Mouse (Mus musculus) embryonic facial prominence, embryonic 10.5 days (tissue): Measurements from ENCODE around the gene C2. TPM values are rescaled to one million over a fixed set of nuclear protein-coding genes. Genes with fewer than 3 reads are reported as not detected.

Source experiments
- DNase-seq: peaks from one replicate; pipeline ENCODE4 v3.0.0-alpha.2; 2017; ENCODE audit warnings: low spot score
- H3K27ac ChIP-seq: fragments of 300-500 bp; sonication (generic); replicated peaks from 2 replicates; pipeline ENCODE4 v1.5.1; 2016; ENCODE audit warnings: mild to moderate bottlenecking
- H3K27me3 ChIP-seq: fragments of 300-500 bp; sonication (generic); replicated peaks from 2 replicates; pipeline ENCODE4 v1.6.1; 2016; ENCODE audit warnings: low read depth, mild to moderate bottlenecking; ENCODE audit not compliant: poor library complexity, severe bottlenecking
- H3K36me3 ChIP-seq: fragments of 300-500 bp; sonication (generic); replicated peaks from 2 replicates; pipeline ENCODE4 v1.6.1; 2016; ENCODE audit warnings: mild to moderate bottlenecking, moderate library complexity
- H3K4me1 ChIP-seq: fragments of 300-500 bp; sonication (generic); 2 replicates; pipeline ENCODE4 v1.6.1; 2016
- H3K4me3 ChIP-seq: fragments of 300-500 bp; sonication (generic); 2 replicates; pipeline ENCODE4 v1.5.1; 2016; ENCODE audit warnings: mild to moderate bottlenecking, moderate library complexity
- H3K9me3 ChIP-seq: fragments of 300-500 bp; sonication (generic); 2 replicates; pipeline ENCODE4 v1.6.1; 2016; ENCODE audit warnings: mild to moderate bottlenecking
- WGBS: fragments of 180-500 bp; shearing (Covaris S2); methylation state at CpG from one replicate; pipeline ENCODE4 v1.1.7; 2016; 5-methylcytosine and 5-hydroxymethylcytosine counted together
- polyA plus RNA-seq: library from polyadenylated mRNA; unstranded; fragments of >200 nt; fragmentation: Nextera tagmentation; extraction: Ambion mirVana; gene quantifications from 2 replicates; pipeline ENCODE4 v1.2.1, GENCODE M21; 2016

Gene C2
- 0.55 and 1.6 TPM in 2 replicates for polyA plus RNA-seq

DNA sequence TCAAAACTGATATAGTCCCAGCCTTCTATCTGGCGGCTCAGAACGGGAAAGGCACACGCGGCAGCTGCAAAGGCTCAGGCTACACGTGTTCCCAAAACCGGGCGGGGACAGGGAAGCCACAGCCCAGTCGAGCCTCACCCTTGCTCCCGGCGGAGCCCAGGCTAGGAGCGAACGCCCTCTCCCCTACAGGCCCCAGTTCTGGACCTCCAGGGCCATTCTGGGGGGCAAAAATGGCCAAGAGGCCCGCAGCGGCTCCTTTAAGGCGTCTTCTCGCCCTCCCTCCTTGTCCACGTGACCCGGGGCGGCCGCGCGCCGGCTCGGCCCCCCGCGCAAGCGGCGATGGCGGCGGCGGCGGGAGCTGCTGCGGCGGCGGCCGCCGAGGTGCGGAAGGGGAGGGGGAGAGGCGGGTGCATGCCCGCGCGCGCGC is at the start of gene C2, which contains the start of gene Ehmt2:
Gene C2, minus strand, starts transcription at position 106 of the 427 bp plus-strand sequence.
Gene Ehmt2, plus strand, starts transcription at position 310 of the 427 bp plus-strand sequence.
- Histone ChIP-seq H3K27ac (peak within 1 kb of the TSS; percentile 100), H3K4me1 (peaks cover 59% of the 10 kb centered on the region), H3K36me3 (peaks cover 42% of the 10 kb centered on the region), H3K27me3 (no peaks in the 10 kb centered on the region), H3K9me3 (peaks cover 4% of the 10 kb centered on the region; the same call in 1 of the 2 replicates), H3K4me3 (peak within 1 kb of the TSS; percentile 99)
- under 1% methylated on average over 43 of the region's 44 CpGs for WGBS
- DNase-seq, result peak; percentile 90

DNA sequence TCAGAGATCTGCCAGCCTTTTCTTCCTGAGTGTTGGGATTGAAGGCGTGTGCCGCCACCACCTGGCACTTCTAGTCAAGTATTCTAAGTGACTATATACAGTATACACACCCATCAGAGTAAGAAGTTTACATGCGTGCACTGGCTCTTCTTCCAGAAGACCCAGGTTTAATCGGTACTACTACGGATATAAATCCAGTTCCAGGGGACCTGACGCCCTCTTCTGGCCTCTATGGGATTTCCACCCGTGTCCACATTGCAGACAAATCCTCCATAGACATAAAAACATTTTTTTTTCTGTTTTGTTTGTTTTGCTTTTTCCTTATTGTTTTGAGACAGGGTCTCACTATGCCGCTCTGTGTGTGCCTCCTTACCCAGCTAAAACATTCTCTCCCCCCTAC is 49.5 kb upstream of the C2 start:
- WGBS, result 30% methylated on average over 8 of the region's 8 CpGs
- Histone ChIP-seq H3K27ac (no peak overlapping the region), H3K4me3 (0 out of 2 replicates have a peak overlapping the region, but pooled peaks have one; percentile 21), H3K27me3 (no peaks in the 10 kb centered on the region), H3K4me1 (peaks cover 9% of the 10 kb centered on the region), H3K9me3 (no peaks in the 10 kb centered on the region), H3K36me3 (peaks cover 26% of the 10 kb centered on the region)
- DNase-seq, result peak; percentile 62

DNA sequence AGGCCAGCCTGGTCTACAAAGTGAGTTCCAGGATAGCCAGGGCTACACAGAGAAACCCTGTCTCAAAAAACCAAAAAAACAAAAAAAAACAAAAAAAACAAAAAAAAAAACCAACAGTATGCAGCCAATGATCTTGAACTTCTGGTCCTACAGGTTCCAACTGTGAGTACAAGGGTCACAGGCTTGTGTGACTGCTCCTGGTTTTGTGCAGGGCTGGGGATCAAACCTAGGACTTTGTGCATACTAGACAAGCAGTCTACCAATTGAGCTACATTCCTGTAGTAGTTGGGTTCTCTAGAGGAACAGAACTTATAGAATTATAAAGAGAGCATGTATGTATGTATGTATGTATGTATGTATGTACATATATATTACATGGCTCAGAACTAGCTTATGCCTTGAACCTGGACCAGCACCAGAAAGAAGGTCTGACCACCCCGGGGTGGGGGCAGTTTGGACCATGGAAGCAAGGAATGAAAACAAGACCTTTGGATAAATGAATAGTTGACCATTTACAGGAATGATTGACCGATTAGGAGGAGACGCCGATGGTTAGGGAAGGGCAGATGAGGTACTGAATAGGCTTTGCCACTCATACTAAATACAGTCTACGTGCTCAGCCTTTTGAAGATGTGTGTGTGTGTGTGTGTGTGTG is 48.5 kb upstream of the C2 start:
- Histone ChIP-seq H3K27me3 (no peaks in the 10 kb centered on the region), H3K4me3 (no peak overlapping the region), H3K4me1 (peaks cover 13% of the 10 kb centered on the region), H3K27ac (no peak overlapping the region), H3K9me3 (no peaks in the 10 kb centered on the region), H3K36me3 (peaks cover 24% of the 10 kb centered on the region)
- no peak for DNase-seq
- WGBS, result 89% methylated on average over 5 of the region's 5 CpGs

DNA sequence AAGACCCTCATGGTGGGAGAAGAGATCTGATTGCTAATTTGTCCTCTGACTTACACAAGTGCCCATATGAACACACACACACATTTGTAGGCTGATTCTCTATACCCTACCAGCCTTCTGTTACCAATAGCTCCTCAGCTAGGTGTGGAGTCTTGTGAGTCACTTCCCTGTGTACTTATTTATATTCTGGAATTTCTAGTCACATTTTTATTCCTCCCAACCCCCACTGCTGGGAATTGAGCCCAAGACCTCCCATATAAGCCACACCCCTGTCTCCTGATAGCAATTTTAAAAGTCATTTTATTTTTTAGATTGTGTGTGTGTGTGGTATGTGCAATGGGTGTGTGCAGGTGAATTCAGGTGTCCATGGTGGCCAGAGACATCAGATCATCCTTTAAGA is 46.3 kb upstream of the C2 start:
- no peak for DNase-seq
- peaks cover 2% of the 10 kb centered on the region for H3K36me3 ChIP-seq

DNA sequence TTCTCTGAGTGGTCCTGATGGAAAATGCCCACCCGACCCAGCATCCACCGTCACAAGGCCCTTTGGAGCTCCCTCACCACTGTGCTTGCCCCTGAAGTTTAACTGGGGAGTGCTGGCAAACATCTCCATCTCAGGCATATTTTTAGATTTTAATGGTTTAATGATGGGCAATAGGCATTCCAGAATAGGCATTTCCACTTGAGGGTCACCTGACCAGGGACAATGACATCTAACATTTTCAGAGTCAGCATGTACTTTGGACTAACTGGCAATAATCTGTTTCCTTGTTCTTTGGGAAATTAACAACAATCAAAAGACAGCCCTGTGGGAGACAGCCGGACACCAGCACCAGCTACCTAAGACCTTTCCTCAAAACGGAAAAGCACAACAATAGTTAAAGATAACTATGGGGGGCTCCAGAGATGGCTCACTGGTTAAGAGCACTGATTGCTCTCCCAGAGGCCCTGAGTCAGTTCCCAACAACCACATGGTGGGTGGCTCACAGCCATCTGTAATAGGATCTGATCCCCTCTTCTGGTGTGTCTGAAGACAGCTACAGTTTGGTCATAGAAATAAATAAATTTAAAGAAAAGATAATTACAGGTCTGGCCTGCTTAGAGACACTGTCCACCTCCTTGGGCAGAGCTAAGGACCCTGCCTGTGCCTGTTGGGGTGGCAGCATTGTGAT is 45.2 kb upstream of the C2 start:
- Histone ChIP-seq H3K4me1 (peaks cover 8% of the 10 kb centered on the region), H3K27ac (no peak overlapping the region), H3K36me3 (no peaks in the 10 kb centered on the region), H3K27me3 (no peaks in the 10 kb centered on the region), H3K4me3 (no peak overlapping the region), H3K9me3 (no peaks in the 10 kb centered on the region)
- WGBS, result 86% methylated on average over 4 of the region's 4 CpGs
- DNase-seq, result no peak

More for the DNA sequence above, 46.3 kb upstream of the C2 start:
- Histone ChIP-seq H3K9me3 (no peaks in the 10 kb centered on the region), H3K27me3 (no peaks in the 10 kb centered on the region), H3K4me3 (no peak overlapping the region), H3K4me1 (peaks cover 8% of the 10 kb centered on the region), H3K27ac (no peak overlapping the region)

DNA sequence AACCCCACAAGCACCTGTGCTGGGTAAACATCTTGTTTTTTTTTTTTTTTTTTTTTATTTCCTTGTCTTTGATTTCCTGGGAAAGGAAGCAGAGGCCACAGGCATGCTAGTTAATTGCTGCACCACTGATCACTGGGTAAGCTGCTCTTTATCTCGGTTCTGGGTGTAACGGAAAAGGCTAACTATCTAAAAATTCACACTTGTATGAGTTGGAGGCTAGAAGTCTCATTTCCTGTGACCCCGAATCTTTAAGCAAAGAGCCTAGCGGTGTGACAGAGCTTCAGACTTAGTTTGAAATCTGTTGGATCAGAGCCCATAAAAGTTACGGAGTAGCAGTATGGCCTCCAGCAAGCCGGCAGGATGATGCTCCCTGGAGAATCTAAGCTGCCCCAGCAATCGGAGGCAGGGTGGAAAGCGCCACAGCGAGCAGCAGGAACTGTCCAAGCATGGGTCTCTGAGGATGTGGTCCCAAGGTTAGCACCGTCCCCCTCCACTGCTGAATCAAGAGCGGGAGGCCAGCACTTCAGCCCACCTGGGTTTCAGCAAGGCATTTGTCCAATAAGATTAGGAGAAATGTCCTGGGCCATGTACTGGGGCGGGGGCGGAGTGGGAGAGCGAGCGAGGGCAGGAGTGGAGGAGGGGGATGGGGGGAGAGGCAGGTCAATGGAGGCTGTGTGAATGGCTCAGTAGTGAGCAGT is 43.4 kb upstream of the C2 start:
- H3K36me3 ChIP-seq, result no peaks in the 10 kb centered on the region
- H3K4me3 ChIP-seq, result peak overlapping the region; percentile 52
- H3K4me1 ChIP-seq, result peaks cover 8% of the 10 kb centered on the region
- no peaks in the 10 kb centered on the region for H3K9me3 ChIP-seq
- H3K27me3 ChIP-seq, result no peaks in the 10 kb centered on the region
- H3K27ac ChIP-seq, result peak overlapping the region; percentile 80
- peak; percentile 72 for DNase-seq
- 8% methylated on average over 15 of the region's 15 CpGs for WGBS

DNA sequence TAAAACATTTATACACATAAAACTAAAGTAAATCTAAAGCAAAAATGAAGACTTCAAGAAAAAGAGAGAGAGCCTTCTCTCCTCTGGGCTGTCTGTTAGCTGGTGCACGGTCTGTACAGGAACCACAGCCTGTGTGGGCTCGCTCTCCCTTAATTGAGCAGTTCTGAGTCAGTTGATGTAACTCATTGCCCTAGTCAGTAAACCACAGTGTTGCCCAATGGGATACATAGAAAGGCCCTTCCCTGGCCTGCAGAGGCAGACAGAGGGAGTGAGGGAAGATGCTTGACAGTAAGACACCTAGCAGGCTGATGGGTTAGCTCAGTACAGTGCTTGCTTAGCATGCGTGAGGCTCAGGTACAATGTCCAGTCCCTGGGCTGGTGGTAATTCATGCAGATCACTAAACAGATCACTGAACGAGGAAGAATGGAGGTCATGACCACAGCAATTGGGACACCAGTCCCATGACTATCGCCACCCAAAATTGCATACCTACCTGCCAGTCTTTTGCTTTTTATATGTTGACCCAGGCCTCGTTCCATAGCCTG is 40.0 kb upstream of the C2 start:
- DNase-seq, result no peak
- 88% methylated on average over 6 of the region's 6 CpGs for WGBS
- H3K9me3 ChIP-seq, result no peaks in the 10 kb centered on the region

DNA sequence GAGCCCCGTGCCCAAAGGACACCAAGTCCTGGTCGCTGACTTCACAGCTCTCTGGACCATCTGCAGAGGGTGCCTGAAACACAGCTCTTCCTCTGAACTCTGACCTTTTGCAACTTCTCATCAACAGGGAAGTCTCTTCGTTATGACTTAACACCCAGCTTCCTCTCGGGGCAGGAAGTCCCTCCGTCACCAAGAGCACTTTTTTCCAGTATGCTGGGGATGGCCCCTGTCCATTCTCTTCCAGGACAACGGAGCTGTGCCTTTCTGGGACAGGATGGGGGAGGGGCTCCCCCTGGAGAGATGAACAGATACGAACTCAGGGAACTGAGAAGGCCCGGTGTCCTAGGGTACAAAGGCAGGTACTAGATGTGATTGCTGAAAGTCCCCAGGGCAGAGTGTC is 36.8 kb upstream of the C2 start:
- peak overlapping the region; percentile 63 for H3K27ac ChIP-seq
- DNase-seq, result no peak
- peaks cover 37% of the 10 kb centered on the region for H3K4me1 ChIP-seq
- H3K36me3 ChIP-seq, result peaks cover 12% of the 10 kb centered on the region; the same call in 1 of the 2 replicates
- WGBS, result 35% methylated on average over 8 of the region's 8 CpGs
- 0 out of 2 replicates have a peak, but pooled peaks cover 4% of the 10 kb centered on the region for H3K27me3 ChIP-seq
- H3K4me3 ChIP-seq, result peak overlapping the region; percentile 29; the same call in 1 of the 2 replicates
- H3K9me3 ChIP-seq, result no peaks in the 10 kb centered on the region

More for the DNA sequence above, 40.0 kb upstream of the C2 start:
- Histone ChIP-seq H3K27ac (no peak overlapping the region), H3K27me3 (no peaks in the 10 kb centered on the region), H3K36me3 (peaks cover 6% of the 10 kb centered on the region; the same call in 1 of the 2 replicates), H3K4me1 (peaks cover 30% of the 10 kb centered on the region), H3K4me3 (no peak overlapping the region)

DNA sequence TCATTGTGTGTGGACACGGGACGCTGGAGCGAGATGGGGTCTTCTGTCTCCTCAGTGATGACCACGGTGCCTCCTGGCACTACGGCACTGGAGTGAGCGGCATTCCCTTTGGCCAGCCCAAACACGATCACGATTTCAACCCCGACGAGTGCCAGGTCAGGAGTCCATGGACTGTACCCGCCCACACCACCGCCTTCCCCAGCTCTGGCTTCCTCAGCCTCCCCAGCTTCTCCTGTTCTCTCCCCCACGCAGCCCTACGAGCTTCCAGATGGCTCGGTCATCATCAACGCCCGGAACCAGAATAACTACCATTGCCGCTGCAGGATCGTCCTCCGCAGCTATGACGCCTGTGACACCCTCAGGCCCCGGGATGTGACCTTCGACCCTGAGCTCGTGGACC is 36.0 kb upstream of the C2 start:
- H3K27ac ChIP-seq, result peak overlapping the region; percentile 63; the same call in 1 of the 2 replicates
- H3K9me3 ChIP-seq, result no peaks in the 10 kb centered on the region
- 0 out of 2 replicates have a peak, but pooled peaks cover 4% of the 10 kb centered on the region for H3K27me3 ChIP-seq
- H3K36me3 ChIP-seq, result peaks cover 12% of the 10 kb centered on the region; the same call in 1 of the 2 replicates
- peak; percentile 22 for DNase-seq
- WGBS, result 50% methylated on average over 24 of the region's 24 CpGs
- H3K4me1 ChIP-seq, result peaks cover 37% of the 10 kb centered on the region
- peak overlapping the region; percentile 29; the same call in 1 of the 2 replicates for H3K4me3 ChIP-seq

DNA sequence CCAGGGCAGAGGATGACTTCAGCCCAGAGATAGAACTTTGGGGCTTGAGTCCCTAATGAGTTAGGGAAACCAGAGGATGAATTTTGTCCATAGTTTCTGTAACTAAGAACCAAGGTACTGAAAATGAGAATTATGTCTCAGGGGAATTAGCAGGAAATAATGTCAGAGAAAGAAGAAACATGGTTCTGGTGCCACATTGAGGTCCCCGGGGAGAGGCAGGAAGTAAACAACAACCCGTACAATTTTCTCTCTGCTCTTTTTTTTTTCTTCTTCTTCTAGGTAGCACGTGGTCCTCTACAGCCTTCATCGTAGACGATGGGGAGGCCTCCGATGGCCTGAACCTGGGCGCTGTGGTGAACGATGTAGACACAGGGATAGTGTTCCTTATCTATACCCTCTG is 34.2 kb upstream of the C2 start:
- H3K9me3 ChIP-seq, result no peaks in the 10 kb centered on the region
- peaks cover 12% of the 10 kb centered on the region; the same call in 1 of the 2 replicates for H3K36me3 ChIP-seq
- no peak for DNase-seq
- H3K4me3 ChIP-seq, result peak overlapping the region; percentile 82
- H3K27ac ChIP-seq, result no peak overlapping the region
- peaks cover 37% of the 10 kb centered on the region for H3K4me1 ChIP-seq
- 92% methylated on average over 8 of the region's 8 CpGs for WGBS
- 0 out of 2 replicates have a peak, but pooled peaks cover 4% of the 10 kb centered on the region for H3K27me3 ChIP-seq

DNA sequence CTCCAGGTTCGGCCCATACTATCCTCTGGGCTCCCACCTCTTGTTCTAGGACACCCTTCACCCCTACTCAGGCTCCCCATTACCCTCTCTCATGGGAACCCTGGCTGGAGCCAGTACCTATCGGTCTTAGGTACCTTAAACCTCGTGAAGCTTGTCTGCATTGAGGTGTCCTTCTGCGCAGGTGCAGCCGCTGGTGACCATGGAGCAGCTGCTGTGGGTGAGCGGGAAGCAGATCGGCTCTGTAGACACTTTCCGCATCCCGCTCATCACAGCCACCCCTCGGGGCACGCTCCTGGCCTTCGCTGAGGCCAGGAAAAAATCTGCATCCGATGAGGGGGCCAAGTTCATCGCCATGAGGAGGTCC is 33.7 kb upstream of the C2 start:
- Histone ChIP-seq H3K36me3 (peaks cover 12% of the 10 kb centered on the region; the same call in 1 of the 2 replicates), H3K4me1 (peaks cover 37% of the 10 kb centered on the region), H3K9me3 (no peaks in the 10 kb centered on the region), H3K4me3 (peak overlapping the region; percentile 82), H3K27ac (peak overlapping the region; percentile 85), H3K27me3 (0 out of 2 replicates have a peak, but pooled peaks cover 4% of the 10 kb centered on the region)
- peak; percentile 36 for DNase-seq
- 15% methylated on average over 14 of the region's 14 CpGs for WGBS
